Mouse (Mus musculus) CD4-positive helper T cell, adult 2 months (primary cell): ENCODE measurements around the gene Mup9.
"Not testable (repeated sequence)": the region's sequence is repeated elsewhere in the genome, so short reads cannot be mapped to it uniquely, and the experiment has no call there.

Source experiments
- DNase-seq: peaks from one replicate; pipeline ENCODE4 v3.0.0-alpha.2; 2012; ENCODE audit warnings: low read depth, missing footprints, low spot score

The Mup9 gene

DNA sequence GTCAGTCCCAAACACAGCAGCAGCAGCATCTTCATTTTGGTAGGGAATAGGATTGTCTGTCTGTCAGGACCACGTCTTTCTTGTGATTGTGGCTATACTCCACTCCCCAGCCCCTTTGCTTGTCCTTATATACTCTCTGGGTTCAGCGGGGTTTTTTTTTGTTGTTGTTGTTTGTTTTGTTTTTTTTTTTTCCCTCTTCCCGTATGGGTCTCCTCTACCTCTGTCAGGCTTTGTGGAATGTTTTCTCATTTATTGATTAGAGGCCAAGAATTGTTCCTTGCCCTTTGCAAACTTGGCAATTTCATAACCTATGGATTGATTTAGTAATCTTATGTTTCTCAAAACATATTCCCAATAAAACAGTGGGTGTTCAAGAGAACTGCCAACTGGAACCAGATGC lies at the start of gene Mup9:
Gene Mup9, minus strand, starts transcription at position 101 of the 400 bp plus-strand sequence.
- not testable (repeated sequence) for DNase-seq
